Mouse (Mus musculus) midbrain, embryonic 13.5 days (tissue): ENCODE data around the gene Nxpe3. TPM values are rescaled to one million over a fixed set of nuclear protein-coding genes. Genes with fewer than 3 reads are reported as not detected.

ENCODE experiments used
- polyA plus RNA-seq: library from polyadenylated mRNA; unstranded; fragments of >200 nt; fragmentation: Nextera tagmentation; extraction: Ambion mirVana; gene quantifications from 2 replicates; pipeline ENCODE4 v1.2.1, GENCODE M21; 2015

Gene Nxpe3
- polyA plus RNA-seq, 1 experiment from 2014 or later, result 1.5 TPM

Other genes starting within 250 kb of the Nxpe3 start
- 0.89 and 0.98 TPM in 2 replicates for gene Nfkbiz, start 56.4 kb downstream of the Nxpe3 start, polyA plus RNA-seq
- 17.2 and 17.8 TPM in 2 replicates for gene Cep97, start 39.6 kb upstream of the Nxpe3 start, polyA plus RNA-seq
- 616 and 636 TPM in 2 replicates for gene Rpl24, start 71.0 kb upstream of the Nxpe3 start, polyA plus RNA-seq
- 21.2 and 21.4 TPM in 2 replicates for gene Zbtb11, start 78.6 kb upstream of the Nxpe3 start, polyA plus RNA-seq
- gene Pcnp, start 134.5 kb upstream of the Nxpe3 start, polyA plus RNA-seq, result 259 and 279 TPM in 2 replicates
- 23.2 and 23.8 TPM in 2 replicates for gene Trmt10c, start 142.5 kb upstream of the Nxpe3 start, polyA plus RNA-seq
- gene Senp7, start 153.1 kb upstream of the Nxpe3 start, polyA plus RNA-seq, result 65.1 and 73.7 TPM in 2 replicates